Mouse (Mus musculus): ENCODE data around the gene Pdzd11. TPM values are rescaled to one million over a fixed set of nuclear protein-coding genes. Genes with fewer than 3 reads are reported as not detected.

Gene Pdzd11
- 62.8 and 63.7 TPM in 2 replicates for polyA plus RNA-seq (2012; ENCODE audit: insufficient read depth, insufficient read length, missing spikeins)

GRCm38 (mm10) chrX:100625802-100626793, at the start of gene Pdzd11:
Gene Pdzd11 (minus strand): TSS chrX:100626568.
- Histone ChIP-seq H3K4me1 (ENCODE audit: control insufficient read depth, insufficient read depth, insufficient read length, low read length) (peaks cover 4% of the 10 kb centered on the region; the same call in 1 of the 2 replicates), H3K27ac (replicated peaks; ENCODE audit: low read depth, low read length) (peak within 1 kb of the TSS; percentile 94), H3K4me3 (ENCODE audit: insufficient read depth, low read depth, low read length) (peak within 1 kb of the TSS; percentile 95)

DNA sequence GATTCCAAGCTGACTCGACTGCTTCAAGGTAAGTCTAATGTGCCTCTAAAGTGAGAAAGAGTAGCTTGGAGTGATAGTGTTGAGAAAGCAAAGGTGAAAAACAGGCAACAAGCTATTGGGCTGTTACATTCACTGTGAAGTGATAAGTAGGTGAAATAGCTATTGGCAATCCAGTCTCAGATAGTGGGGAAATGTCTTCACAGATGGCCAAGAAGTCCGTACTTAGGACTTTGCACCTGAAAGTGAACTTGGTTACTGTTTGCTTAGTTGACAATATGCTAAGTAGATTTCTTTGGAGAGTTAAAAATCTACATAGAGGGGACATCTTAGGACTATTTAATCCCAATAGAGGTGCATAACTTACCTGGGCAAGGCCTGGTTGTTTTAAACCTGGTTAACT, 38.5 kb upstream of the Pdzd11 start:
- no peak overlapping the region for H3K4me3 ChIP-seq (ENCODE audit: insufficient read depth, low read depth, low read length)
- H3K4me1 ChIP-seq (ENCODE audit: control insufficient read depth, insufficient read depth, insufficient read length, low read length): no peaks in the 10 kb centered on the region
- no peak overlapping the region for H3K27ac ChIP-seq (replicated peaks; ENCODE audit: low read depth, low read length)

- Histone ChIP-seq H3K4me3 (ENCODE audit: insufficient read depth, low read depth, low read length) (no peak overlapping the region), H3K4me1 (ENCODE audit: control insufficient read depth, insufficient read depth, insufficient read length, low read length) (no peaks in the 10 kb centered on the region)
These were observed 26.5 kb upstream of the Pdzd11 start for GRCm38 (mm10) chrX:100652848-100653247.

DNA sequence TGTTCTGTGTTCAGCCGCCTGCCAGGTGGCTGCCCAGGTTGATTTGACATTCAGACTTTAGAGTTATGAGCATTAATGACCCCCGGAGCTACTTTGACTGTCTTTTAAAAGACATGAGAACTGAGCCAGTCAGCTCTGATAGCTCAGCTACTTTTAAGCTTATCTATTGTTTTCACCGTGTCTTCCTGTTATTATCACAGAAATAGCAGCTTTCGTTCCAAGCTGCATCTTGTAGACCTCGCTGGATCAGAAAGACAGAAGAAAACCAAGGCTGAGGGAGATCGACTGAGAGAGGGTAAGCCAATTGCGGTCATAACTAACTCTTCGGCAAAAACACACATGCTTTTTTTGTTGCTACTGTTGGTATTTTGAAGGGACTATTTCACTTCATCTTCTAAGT, 12.1 kb upstream of the Pdzd11 start:
- H3K4me3 ChIP-seq (ENCODE audit: insufficient read depth, low read depth, low read length): no peak overlapping the region
- H3K4me1 ChIP-seq (ENCODE audit: control insufficient read depth, insufficient read depth, insufficient read length, low read length): no peaks in the 10 kb centered on the region
- H3K27ac ChIP-seq (replicated peaks; ENCODE audit: low read depth, low read length): no peak overlapping the region

More at GRCm38 (mm10) chrX:100652848-100653247, 26.5 kb upstream of the Pdzd11 start:
- H3K27ac ChIP-seq (replicated peaks; ENCODE audit: low read depth, low read length): no peak overlapping the region

DNA sequence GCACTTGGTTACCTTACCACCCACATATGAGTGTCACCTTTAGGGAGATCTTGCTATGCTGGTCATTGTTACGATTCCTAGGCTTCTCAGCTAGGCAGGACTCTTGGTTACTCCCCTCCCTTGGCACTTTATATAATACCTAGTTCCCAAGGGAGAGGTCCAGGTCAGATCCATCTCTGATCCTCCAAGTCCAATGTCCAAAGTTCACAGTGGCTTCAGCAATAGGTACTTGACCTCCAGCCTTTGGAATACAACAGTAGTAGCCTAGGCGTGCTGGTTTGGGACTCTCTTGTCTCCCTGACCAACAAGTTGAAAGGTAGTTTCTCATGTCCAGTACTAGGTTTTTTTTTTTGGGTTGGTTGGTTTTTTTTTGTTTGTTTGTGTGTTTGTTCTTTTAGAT, 2.7 kb upstream of the Pdzd11 start:
- Histone ChIP-seq H3K4me3 (ENCODE audit: insufficient read depth, low read depth, low read length) (no peak overlapping the region), H3K27ac (replicated peaks; ENCODE audit: low read depth, low read length) (no peak overlapping the region), H3K4me1 (ENCODE audit: control insufficient read depth, insufficient read depth, insufficient read length, low read length) (peaks cover 4% of the 10 kb centered on the region; the same call in 1 of the 2 replicates)

GRCm38 (mm10) chrX:100625546-100625801, 894 bp downstream of the Pdzd11 start, which contains the start of gene Kif4:
Gene Kif4 (plus strand): TSS chrX:100625737.
- Histone ChIP-seq H3K4me1 (ENCODE audit: control insufficient read depth, insufficient read depth, insufficient read length, low read length) (peaks cover 4% of the 10 kb centered on the region; the same call in 1 of the 2 replicates), H3K27ac (replicated peaks; ENCODE audit: low read depth, low read length) (peak within 1 kb of the TSS; percentile 94), H3K4me3 (ENCODE audit: insufficient read depth, low read depth, low read length) (peak within 1 kb of the TSS; percentile 95)

DNA sequence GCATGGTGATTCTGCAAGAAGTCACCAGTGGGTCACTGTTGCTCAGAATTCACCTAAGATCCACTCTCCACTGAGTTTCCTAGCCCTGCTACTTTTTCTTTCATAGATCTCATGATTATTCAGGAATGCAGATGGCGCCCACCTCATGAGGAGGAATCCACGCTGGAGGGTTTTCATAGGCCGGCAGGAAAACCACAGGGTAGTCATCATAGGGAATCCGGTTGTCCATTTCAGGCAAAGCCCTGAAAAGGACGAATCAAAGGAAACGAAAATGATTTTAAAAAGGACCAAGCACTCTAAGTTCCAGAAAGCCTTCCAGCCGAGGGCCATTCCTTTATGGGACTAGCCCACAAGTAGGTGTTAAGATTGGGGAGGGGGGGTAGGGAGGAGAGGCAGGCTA, 1.2 kb downstream of the Pdzd11 start:
- Histone ChIP-seq H3K27ac (replicated peaks; ENCODE audit: low read depth, low read length) (no peak overlapping the region), H3K4me1 (ENCODE audit: control insufficient read depth, insufficient read depth, insufficient read length, low read length) (peaks cover 4% of the 10 kb centered on the region; the same call in 1 of the 2 replicates), H3K4me3 (ENCODE audit: insufficient read depth, low read depth, low read length) (peak overlapping the region; percentile 95)

GRCm38 (mm10) chrX:100624242-100624641, 2.1 kb downstream of the Pdzd11 start:
- H3K4me3 ChIP-seq (ENCODE audit: insufficient read depth, low read depth, low read length): no peak overlapping the region
- peaks cover 4% of the 10 kb centered on the region; the same call in 1 of the 2 replicates for H3K4me1 ChIP-seq (ENCODE audit: control insufficient read depth, insufficient read depth, insufficient read length, low read length)
- no peak overlapping the region for H3K27ac ChIP-seq (replicated peaks; ENCODE audit: low read depth, low read length)

- no peak overlapping the region for H3K27ac ChIP-seq (replicated peaks; ENCODE audit: low read depth, low read length)
- no peak overlapping the region for H3K4me3 ChIP-seq (ENCODE audit: insufficient read depth, low read depth, low read length)
- H3K4me1 ChIP-seq (ENCODE audit: control insufficient read depth, insufficient read depth, insufficient read length, low read length): peaks cover 4% of the 10 kb centered on the region; the same call in 1 of the 2 replicates
These were observed 5.0 kb downstream of the Pdzd11 start for GRCm38 (mm10) chrX:100621366-100621765.

DNA sequence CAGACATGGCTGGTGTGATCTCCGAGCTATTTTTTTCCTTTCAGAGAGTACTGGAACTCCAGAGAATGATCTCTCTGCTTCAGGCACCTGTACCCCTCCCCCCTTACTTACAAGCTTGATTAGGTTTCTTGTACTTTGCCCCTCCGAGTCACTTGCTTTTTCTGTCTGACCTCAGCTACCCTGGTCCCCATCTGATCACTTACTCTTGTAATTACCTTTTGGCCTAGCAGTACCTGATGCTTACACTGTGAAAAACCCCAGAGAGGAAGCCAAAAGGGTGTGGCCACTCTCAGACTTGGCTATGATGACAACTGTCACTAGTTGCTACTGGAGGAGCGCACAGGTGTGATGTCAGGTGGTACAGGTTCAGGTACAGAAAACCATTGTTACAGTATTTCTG, 7.9 kb downstream of the Pdzd11 start:
- Histone ChIP-seq H3K4me3 (ENCODE audit: insufficient read depth, low read depth, low read length) (no peak overlapping the region), H3K27ac (replicated peaks; ENCODE audit: low read depth, low read length) (no peak overlapping the region), H3K4me1 (ENCODE audit: control insufficient read depth, insufficient read depth, insufficient read length, low read length) (no peaks in the 10 kb centered on the region)

- Histone ChIP-seq H3K4me1 (ENCODE audit: control insufficient read depth, insufficient read depth, insufficient read length, low read length) (no peaks in the 10 kb centered on the region), H3K27ac (replicated peaks; ENCODE audit: low read depth, low read length) (no peak within 1 kb of the TSS), H3K4me3 (ENCODE audit: insufficient read depth, low read depth, low read length) (no peak within 1 kb of the TSS)
These were observed 21.1 kb downstream of the Pdzd11 start, which contains the start of gene Arr3 for GRCm38 (mm10) chrX:100605314-100605713. Gene Arr3 (plus strand): TSS chrX:100605497.

GRCm38 (mm10) chrX:100599755-100600154, 26.6 kb downstream of the Pdzd11 start:
- no peaks in the 10 kb centered on the region for H3K4me1 ChIP-seq (ENCODE audit: control insufficient read depth, insufficient read depth, insufficient read length, low read length)
- H3K27ac ChIP-seq (replicated peaks; ENCODE audit: low read depth, low read length): no peak overlapping the region
- H3K4me3 ChIP-seq (ENCODE audit: insufficient read depth, low read depth, low read length): no peak overlapping the region

DNA sequence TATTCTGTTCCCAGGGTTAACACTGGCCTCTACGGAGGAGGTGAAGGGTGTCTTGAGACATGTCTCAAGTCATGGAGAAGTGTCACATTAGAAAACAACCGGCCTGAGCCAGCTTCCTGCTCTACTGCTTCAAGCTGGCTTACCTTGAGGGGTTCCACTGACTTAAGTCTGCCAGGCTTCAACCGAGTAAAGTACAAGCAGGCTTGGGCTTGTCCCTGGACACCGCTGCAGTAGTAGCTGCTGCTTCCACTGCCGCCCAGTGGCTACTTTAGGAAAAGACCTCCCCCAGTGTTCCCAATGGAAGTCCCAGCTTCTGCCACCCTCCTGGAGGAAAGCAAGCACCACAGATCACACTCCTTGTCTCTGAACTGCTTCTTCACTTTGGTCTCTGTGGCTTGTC, 28.9 kb downstream of the Pdzd11 start:
- Histone ChIP-seq H3K27ac (replicated peaks; ENCODE audit: low read depth, low read length) (no peak overlapping the region), H3K4me1 (ENCODE audit: control insufficient read depth, insufficient read depth, insufficient read length, low read length) (no peaks in the 10 kb centered on the region), H3K4me3 (ENCODE audit: insufficient read depth, low read depth, low read length) (no peak overlapping the region)

DNA sequence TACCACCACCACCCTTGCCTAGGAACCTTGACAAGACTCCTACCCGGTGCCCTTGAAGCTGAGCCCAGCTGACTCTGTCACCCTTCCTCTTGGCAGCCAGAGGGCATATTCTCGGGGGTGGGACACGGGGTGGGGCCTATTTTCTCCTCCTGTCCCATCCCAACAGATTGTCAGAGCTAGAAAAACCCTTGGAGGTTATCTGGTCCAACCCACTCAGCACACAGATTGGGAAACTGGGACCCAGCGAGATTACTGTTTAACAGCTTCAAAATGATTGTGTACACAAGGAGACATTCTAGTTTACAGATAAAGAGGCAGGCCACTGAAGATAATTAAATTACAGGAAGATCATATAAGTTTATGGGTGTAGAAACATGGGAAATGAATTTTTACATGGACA, 31.6 kb downstream of the Pdzd11 start, which contains the start of gene P2ry4:
Gene P2ry4 (minus strand): TSS at position 79 of the 400 bp plus-strand sequence.
- H3K27ac ChIP-seq (replicated peaks; ENCODE audit: low read depth, low read length): no peak within 1 kb of the TSS
- H3K4me1 ChIP-seq (ENCODE audit: control insufficient read depth, insufficient read depth, insufficient read length, low read length): no peaks in the 10 kb centered on the region
- no peak within 1 kb of the TSS for H3K4me3 ChIP-seq (ENCODE audit: insufficient read depth, low read depth, low read length)

All from brown adipose tissue, adult 24 weeks (tissue).